Mouse (Mus musculus) stomach, postnatal 0 days (tissue): ENCODE measurements around the gene Hk1. TPM values are rescaled to one million over a fixed set of nuclear protein-coding genes. Genes with fewer than 3 reads are reported as not detected.

Experiments
- ATAC-seq: fragments of 200-750 bp; cut with Nextera tagmentation; 2 replicates; pipeline ENCODE4 v1.8.0; 2017; ENCODE audit not compliant: low FRiP score, low TSS enrichment
- DNase-seq: peaks from one replicate; pipeline ENCODE4 v3.0.0-alpha.2; 2016; ENCODE audit warnings: low spot score
- H3K27ac ChIP-seq: fragments of 300-500 bp; sonication (generic); replicated peaks from 2 replicates; pipeline ENCODE4 v1.5.1; 2014; ENCODE audit warnings: mild to moderate bottlenecking, control low read depth
- H3K27me3 ChIP-seq: fragments of 300-500 bp; sonication (generic); 2 replicates; pipeline ENCODE4 v1.6.1; 2014; ENCODE audit warnings: low read length; ENCODE audit not compliant: control insufficient read depth, insufficient read depth
- H3K36me3 ChIP-seq: fragments of 300-500 bp; sonication (generic); 2 replicates; pipeline ENCODE4 v1.6.1; 2014; ENCODE audit warnings: low read length, mixed read lengths; ENCODE audit not compliant: control insufficient read depth, insufficient read depth
- H3K4me1 ChIP-seq: fragments of 300-500 bp; sonication (generic); replicated peaks from 2 replicates; pipeline ENCODE4 v1.6.1; 2014; ENCODE audit warnings: antibody characterized with exemption; ENCODE audit not compliant: control insufficient read depth, insufficient read depth
- H3K4me2 ChIP-seq: fragments of 300-500 bp; sonication (generic); replicated peaks from 2 replicates; pipeline ENCODE4 v1.6.1; 2014; ENCODE audit warnings: low read depth, mild to moderate bottlenecking, control low read depth, moderate library complexity
- H3K4me3 ChIP-seq: fragments of 300-500 bp; sonication (generic); 2 replicates; pipeline ENCODE4 v1.5.1; 2014; ENCODE audit warnings: low read depth, low read length, control low read depth
- H3K9ac ChIP-seq: fragments of 300-500 bp; sonication (generic); 2 replicates; pipeline ENCODE4 v1.6.1; 2014; ENCODE audit warnings: mild to moderate bottlenecking, low read length, control low read depth, mixed read lengths
- H3K9me3 ChIP-seq: fragments of 300-500 bp; sonication (generic); 2 replicates; pipeline ENCODE4 v1.6.1; 2016; ENCODE audit warnings: low read length; ENCODE audit not compliant: control insufficient read depth
- CTCF ChIP-seq: IDR thresholded peaks from 2 replicates; pipeline ENCODE4 v1.5.1; 2016; ENCODE audit warnings: antibody characterized with exemption, low read depth, mild to moderate bottlenecking, moderate library complexity
- EP300 ChIP-seq: optimal IDR thresholded peaks from 2 replicates; pipeline ENCODE3; 2016; ENCODE audit warnings: antibody characterized with exemption
- WGBS: fragments of 180-500 bp; shearing (Covaris S2); extraction: QIAGEN DNeasy Blood & Tissue Kit; methylation state at CpG from one replicate; pipeline ENCODE4 v1.1.7; 2014; 5-methylcytosine and 5-hydroxymethylcytosine counted together
- polyA plus RNA-seq: library from polyadenylated mRNA; unstranded; fragments of >200 nt; fragmentation: Nextera tagmentation; extraction: Ambion mirVana; gene quantifications from 2 replicates; pipeline ENCODE4 v1.2.1, GENCODE M21; 2015

The Hk1 gene
- polyA plus RNA-seq, 1 experiment from 2014 or later: 36.5 TPM

- no peaks in the 10 kb centered on the region for H3K9me3 ChIP-seq
- no peak overlapping the region for H3K4me2 ChIP-seq
- no peak overlapping the region for H3K27ac ChIP-seq
- no peak overlapping the region for H3K9ac ChIP-seq
- H3K4me3 ChIP-seq: no peak overlapping the region
- no peaks in the 10 kb centered on the region for H3K4me1 ChIP-seq
- DNase-seq (no peak), ATAC-seq (no peak)
- no peak for TF ChIP-seq CTCF
- TF ChIP-seq EP300: no peak
- no peaks in the 10 kb centered on the region for H3K36me3 ChIP-seq
- WGBS: 54% methylated on average over 5 of the region's 5 CpGs
- H3K27me3 ChIP-seq: no peaks in the 10 kb centered on the region
These were observed 34.6 kb downstream of the Hk1 start for GRCm38 (mm10) chr10:62345147-62345546.

- DNase-seq (peak; percentile 34), ATAC-seq (no peak; the same call in 1 of the 2 replicates)
- Histone ChIP-seq H3K9me3 (no peaks in the 10 kb centered on the region), H3K27ac (no peak overlapping the region), H3K4me3 (no peak overlapping the region), H3K27me3 (no peaks in the 10 kb centered on the region), H3K4me1 (0 out of 2 replicates have a peak, but pooled peaks cover 2% of the 10 kb centered on the region), H3K4me2 (no peak overlapping the region), H3K36me3 (no peaks in the 10 kb centered on the region), H3K9ac (no peak overlapping the region)
- 73% methylated on average over 9 of the region's 9 CpGs for WGBS
- TF ChIP-seq CTCF (no peak), EP300 (no peak)
These were observed 35.5 kb downstream of the Hk1 start for GRCm38 (mm10) chr10:62344004-62344752.

- no peak overlapping the region for H3K4me3 ChIP-seq
- H3K36me3 ChIP-seq: no peaks in the 10 kb centered on the region
- H3K9ac ChIP-seq: no peak overlapping the region
- WGBS: 86% methylated on average over 6 of the region's 6 CpGs
- H3K4me2 ChIP-seq: no peak overlapping the region
- TF ChIP-seq CTCF (no peak), EP300 (no peak)
- ATAC-seq (no peak), DNase-seq (no peak)
- H3K9me3 ChIP-seq: no peaks in the 10 kb centered on the region
- H3K27me3 ChIP-seq: no peaks in the 10 kb centered on the region
- peaks cover 10% of the 10 kb centered on the region for H3K4me1 ChIP-seq
- H3K27ac ChIP-seq: no peak overlapping the region
These were observed 37.2 kb downstream of the Hk1 start for GRCm38 (mm10) chr10:62342512-62342911.

- DNase-seq (no peak), ATAC-seq (no peak)
- H3K4me3 ChIP-seq: no peak overlapping the region
- H3K4me1 ChIP-seq: peaks cover 10% of the 10 kb centered on the region
- H3K4me2 ChIP-seq: no peak overlapping the region
- no peak overlapping the region for H3K27ac ChIP-seq
- H3K9me3 ChIP-seq: no peaks in the 10 kb centered on the region
- TF ChIP-seq CTCF (no peak), EP300 (no peak)
- H3K36me3 ChIP-seq: no peaks in the 10 kb centered on the region
- H3K27me3 ChIP-seq: no peaks in the 10 kb centered on the region
- no peak overlapping the region for H3K9ac ChIP-seq
- 76% methylated on average over 4 of the region's 4 CpGs for WGBS
These were observed 37.8 kb downstream of the Hk1 start for GRCm38 (mm10) chr10:62341956-62342355.

GRCm38 (mm10) chr10:62340991-62341390 is 38.7 kb downstream of the Hk1 start:
- Histone ChIP-seq H3K4me2 (peak overlapping the region; percentile 90), H3K36me3 (no peaks in the 10 kb centered on the region), H3K27me3 (no peaks in the 10 kb centered on the region), H3K4me1 (peaks cover 10% of the 10 kb centered on the region), H3K27ac (peak overlapping the region; percentile 92), H3K9ac (peak overlapping the region; percentile 76), H3K9me3 (no peaks in the 10 kb centered on the region), H3K4me3 (peak overlapping the region; percentile 77)
- no peak for TF ChIP-seq EP300
- TF ChIP-seq CTCF: no peak
- DNase-seq (no peak), ATAC-seq (no peak)
- 17% methylated on average over 3 of the region's 3 CpGs for WGBS

GRCm38 (mm10) chr10:62340095-62340731 is 39.5 kb downstream of the Hk1 start:
- no peaks in the 10 kb centered on the region for H3K36me3 ChIP-seq
- peak overlapping the region; percentile 92 for H3K27ac ChIP-seq
- TF ChIP-seq CTCF (peak; percentile 23; the same call in 1 of the 2 replicates), EP300 (no peak)
- peak; percentile 96 for ATAC-seq
- H3K4me2 ChIP-seq: peak overlapping the region; percentile 90
- H3K9me3 ChIP-seq: no peaks in the 10 kb centered on the region
- peak overlapping the region; percentile 76 for H3K9ac ChIP-seq
- peak overlapping the region; percentile 77 for H3K4me3 ChIP-seq
- under 1% methylated on average over 35 of the region's 38 CpGs for WGBS
- H3K27me3 ChIP-seq: no peaks in the 10 kb centered on the region
- peaks cover 10% of the 10 kb centered on the region for H3K4me1 ChIP-seq
- DNase-seq: peak; percentile 99
